Mouse (Mus musculus) CD4-positive helper T cell, adult 2 months (primary cell): ENCODE data around the gene Slc10a1.
"Not testable (repeated sequence)": the region's sequence is repeated elsewhere in the genome, so short reads cannot be mapped to it uniquely, and the experiment has no call there.

ENCODE experiments used
- DNase-seq: peaks from one replicate; pipeline ENCODE4 v3.0.0-alpha.2; 2012; ENCODE audit warnings: low read depth, missing footprints, low spot score

Gene Slc10a1

GRCm38 (mm10) chr12:80966059-80966838 lies 2.3 kb downstream of the Slc10a1 start:
- DNase-seq, result no peak

- no peak for DNase-seq
Measured at GRCm38 (mm10) chr12:80962566-80962965, 5.9 kb downstream of the Slc10a1 start.

- DNase-seq, result no peak
Measured at GRCm38 (mm10) chr12:80957961-80958360, 10.5 kb downstream of the Slc10a1 start.

DNA sequence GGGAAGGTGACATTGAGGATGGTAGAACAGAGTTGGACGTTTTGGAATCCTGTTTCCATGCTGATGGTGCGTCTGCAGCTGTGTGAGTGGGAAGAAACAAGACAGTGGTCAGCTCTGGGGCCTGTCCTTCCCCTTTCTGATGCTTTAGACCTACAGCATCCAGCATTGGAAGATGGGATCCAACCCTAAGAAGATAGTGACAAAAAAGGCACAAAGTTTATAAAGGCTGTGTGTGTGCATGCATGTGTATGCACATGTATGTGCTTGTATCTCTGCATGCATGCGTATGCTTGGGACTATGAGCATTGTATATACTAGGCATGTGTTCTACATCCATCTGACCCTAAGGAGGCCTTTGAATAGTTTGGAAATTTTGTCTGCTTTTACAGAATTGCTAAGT lies 12.5 kb downstream of the Slc10a1 start:
- no peak for DNase-seq

- no peak for DNase-seq
Measured at GRCm38 (mm10) chr12:80952526-80952925, 16.0 kb downstream of the Slc10a1 start.

- DNase-seq, result no peak
Measured at GRCm38 (mm10) chr12:80951640-80952219, 16.8 kb downstream of the Slc10a1 start.

DNA sequence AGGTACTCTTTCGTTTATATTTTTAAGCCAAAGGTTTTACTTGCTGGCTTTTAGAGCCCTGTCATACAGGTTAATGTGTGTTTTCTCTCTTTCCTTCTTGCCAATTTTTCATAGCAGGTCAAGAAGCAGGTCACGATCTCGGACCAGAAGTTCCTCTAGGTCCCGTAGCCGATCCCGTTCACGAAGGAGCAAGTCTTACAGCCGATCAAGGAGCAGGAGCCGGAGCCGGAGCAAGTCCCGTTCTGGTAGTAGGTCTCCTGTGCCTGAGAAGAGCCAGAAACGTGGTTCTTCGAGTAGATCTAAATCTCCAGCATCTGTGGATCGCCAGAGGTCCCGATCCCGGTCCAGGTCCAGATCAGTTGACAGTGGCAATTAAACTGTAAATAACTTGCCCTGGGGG lies 18.9 kb downstream of the Slc10a1 start:
- DNase-seq, result not testable (repeated sequence)

DNA sequence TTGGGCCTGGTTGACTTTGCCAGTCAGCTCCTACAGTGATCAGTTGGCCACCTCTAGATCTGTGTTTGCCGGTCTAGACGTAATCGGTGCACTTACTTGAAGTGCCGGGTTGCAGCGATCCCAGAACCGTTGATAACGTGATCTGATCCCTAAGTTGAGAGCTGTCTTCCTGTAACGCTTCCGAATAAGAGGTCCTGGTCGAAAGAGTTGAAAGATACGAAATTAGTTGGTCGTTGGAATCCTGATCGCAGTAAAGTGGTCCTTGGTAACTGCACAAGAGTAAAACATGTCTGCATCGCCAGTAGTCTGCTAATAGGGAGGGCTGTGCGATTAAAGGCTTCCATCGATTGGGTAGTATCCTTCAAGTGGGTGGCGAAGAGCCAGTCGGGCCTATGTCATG lies 20.3 kb downstream of the Slc10a1 start:
- DNase-seq, result no peak

- DNase-seq, result peak; percentile 98
Measured at GRCm38 (mm10) chr12:80945996-80946355, 22.5 kb downstream of the Slc10a1 start.

- DNase-seq, result peak; percentile 98
Measured at GRCm38 (mm10) chr12:80945334-80945995, 23.0 kb downstream of the Slc10a1 start, which contains the start of gene Srsf5. TSS of gene Srsf5 (plus strand) at chr12:80945504.

- not testable (repeated sequence) for DNase-seq
Measured at GRCm38 (mm10) chr12:80944963-80945333, 23.6 kb downstream of the Slc10a1 start.

- no peak for DNase-seq
Measured at GRCm38 (mm10) chr12:80944204-80944603, 24.3 kb downstream of the Slc10a1 start.

- no peak for DNase-seq
Measured at GRCm38 (mm10) chr12:80943395-80943794, 25.1 kb downstream of the Slc10a1 start.

- no peak for DNase-seq
Measured at GRCm38 (mm10) chr12:80941886-80942285, 26.6 kb downstream of the Slc10a1 start.

GRCm38 (mm10) chr12:80939165-80939564 lies 29.3 kb downstream of the Slc10a1 start:
- no peak for DNase-seq

DNA sequence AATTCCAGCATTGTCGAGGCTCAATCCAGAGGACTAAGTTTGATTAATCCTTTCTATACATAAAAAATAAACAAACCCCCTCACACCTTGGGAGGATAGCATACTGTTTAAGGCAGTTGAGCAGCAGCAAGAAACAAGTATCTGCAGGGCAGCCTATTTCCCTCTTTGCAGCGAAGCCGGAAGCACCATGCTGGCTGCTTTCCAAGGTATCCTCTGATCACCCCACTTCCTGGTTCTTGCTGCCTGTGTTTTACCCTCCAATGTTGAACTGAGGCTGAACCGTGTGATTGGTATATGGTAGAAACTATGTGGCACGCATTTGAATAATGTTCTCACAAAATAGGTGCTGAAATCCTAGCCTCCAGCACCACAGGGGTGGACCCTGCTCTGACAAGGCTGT lies 29.9 kb downstream of the Slc10a1 start:
- DNase-seq, result peak; percentile 84

DNA sequence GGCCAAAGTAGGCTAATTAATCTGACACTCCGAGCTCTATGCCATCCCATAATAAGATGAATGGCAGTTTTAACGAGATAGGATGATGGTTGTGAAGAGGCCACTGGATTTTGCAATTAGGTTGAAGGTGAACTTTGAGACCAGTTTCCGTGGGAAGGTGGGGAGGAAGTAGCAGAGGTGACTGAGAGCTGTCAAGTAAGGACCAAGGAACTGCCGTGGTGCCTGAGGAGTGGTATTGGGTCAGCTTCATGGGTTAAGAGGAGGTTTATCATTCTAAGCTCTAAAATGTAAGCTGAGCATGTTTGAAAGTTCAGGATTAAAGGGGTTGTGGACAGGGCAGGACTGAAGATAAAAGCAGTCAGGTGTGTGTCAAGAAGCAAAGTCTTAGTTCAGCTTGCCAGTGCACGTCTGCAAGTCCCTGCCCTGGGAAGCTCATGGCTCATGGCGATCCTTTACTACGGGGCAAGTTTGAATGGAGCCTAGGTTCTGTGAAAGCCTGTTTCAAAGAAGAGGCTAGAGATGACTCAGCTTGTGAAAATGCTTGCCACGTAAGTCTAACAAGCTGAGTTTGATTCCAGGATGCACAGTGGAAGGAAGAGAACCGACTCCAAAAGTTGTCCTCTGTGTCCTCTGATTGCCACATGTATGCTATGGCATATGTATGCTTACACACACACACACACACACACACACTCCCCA lies 31.0 kb downstream of the Slc10a1 start:
- DNase-seq, result no peak

- DNase-seq, result no peak
Measured at GRCm38 (mm10) chr12:80936751-80937150, 31.8 kb downstream of the Slc10a1 start.

DNA sequence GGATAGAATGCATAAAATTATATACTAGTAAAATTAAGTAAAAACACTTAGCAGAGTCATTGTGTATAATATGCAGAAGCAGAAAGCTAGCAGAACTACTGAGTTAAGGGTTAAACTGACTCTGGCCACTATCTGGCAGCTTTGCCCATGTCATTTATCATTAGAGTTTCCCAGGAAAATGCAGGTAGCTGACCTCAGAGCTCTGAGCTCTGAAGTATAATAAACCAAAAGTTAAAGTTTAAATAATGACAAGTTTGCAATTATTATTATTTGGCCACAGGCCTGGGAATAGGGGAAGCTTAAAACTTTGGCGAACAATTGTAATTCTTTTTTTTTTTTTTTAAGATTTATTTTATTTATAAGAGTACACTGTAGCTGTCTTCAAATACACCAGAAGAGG lies 35.6 kb downstream of the Slc10a1 start:
- DNase-seq, result no peak

DNA sequence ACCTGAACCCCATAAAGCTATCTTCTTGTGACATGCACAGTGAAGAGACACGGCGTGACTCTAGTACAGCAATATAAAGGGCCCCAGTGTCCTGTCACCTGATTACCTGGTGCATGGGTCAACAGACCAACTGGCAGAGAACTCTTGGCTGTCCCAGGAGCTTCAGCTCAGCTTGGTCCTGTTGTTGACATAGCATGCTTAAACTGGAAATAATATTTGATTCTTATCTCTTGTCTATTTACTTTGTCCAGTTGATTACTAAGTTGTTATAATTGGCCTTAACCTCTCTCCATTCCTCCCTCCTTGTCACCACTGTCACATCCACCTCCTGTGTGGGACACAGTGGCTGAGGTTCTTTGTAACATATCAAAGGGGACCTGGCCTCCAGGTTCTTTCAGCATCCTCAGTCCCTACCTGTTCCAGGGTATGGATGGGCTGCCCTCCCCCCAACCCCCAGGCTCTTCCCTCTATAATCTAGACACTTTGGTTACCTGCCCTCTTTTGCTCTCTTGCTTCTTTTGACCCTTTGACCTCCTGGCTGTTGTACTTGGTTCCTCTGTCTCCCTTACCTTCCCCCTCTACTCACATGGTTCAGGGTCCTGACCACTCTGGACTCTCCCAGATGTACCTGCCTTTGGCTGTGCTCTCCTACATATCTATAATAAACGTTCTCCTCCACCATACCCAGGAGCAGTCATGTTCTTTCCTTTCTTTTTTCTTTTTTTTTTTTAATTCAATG lies 36.9 kb downstream of the Slc10a1 start:
- no peak for DNase-seq

- no peak for DNase-seq
Measured at GRCm38 (mm10) chr12:80930141-80930540, 38.4 kb downstream of the Slc10a1 start.
